Mouse (Mus musculus): ENCODE measurements around the gene Ascc1.

GRCm38 (mm10) chr10:60032622-60033021 is 30.0 kb downstream of the Ascc1 start:
- TF ChIP-seq CTCF (IDR thresholded peaks at IDR 0.05), result no peak
- TF ChIP-seq EP300 (IDR thresholded peaks at IDR 0.05), result no peak

Measured in lung, postnatal 0 days (tissue).